Comparison of ENCODE assay signal across 12 mouse cellular contexts in the genomic region with DNA sequence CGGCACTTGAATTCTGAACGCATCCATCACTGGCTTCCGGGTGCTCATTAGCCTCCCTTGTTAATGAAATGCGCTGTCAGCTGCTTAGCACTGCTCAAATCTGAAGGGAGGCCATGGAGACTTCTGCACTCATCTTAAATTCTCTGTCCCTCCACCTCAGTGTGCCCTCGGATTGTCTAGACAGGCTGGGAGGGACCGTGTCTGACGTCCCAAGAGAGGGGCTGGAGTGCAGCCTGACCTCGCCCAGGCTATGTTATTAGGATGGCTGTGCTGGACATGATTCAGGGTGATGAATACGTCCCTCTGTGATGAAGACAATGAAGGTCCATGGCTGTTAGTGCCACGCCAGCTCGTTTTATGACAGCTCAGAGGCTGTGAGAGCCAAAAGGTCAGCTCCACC.
DNase-seq lines count a peak whose midpoint lies in the region; ATAC-seq and TF ChIP-seq lines count a peak whose summit lies in the region.
"Had no signal": no experiment of that assay in that cellular context is flagged by ENCODE, and none has a peak within 500 bp of the region (broad histone marks: within the 10 kb centered on the region; RNA-seq: fewer than 3 reads in every experiment).

No protein-coding gene starts in this region.

- intact Hi-C loops in left cerebral cortex, adult 2 months (cut with DNase I), result no loop called here

- DNase-seq in frontal cortex, adult 2 months (ENCODE audit: extremely low spot score in 1 of 2, low spot score in 1 of 2), result no peak
- peak; percentile 30 for DNase-seq in adrenal gland, adult 8-10 months
- peak; percentile 18 for DNase-seq in embryo, embryonic 9.5 days (ENCODE audit: extremely low spot score)
- peak; percentile 21 for DNase-seq in midbrain, embryonic 14.5 days
- DNase-seq in kidney, adult 18-20 months, result no peak
- DNase-seq in left cerebral cortex, adult 2 months (ENCODE audit: extremely low spot score in 1 of 2, low spot score in 2 of 2), result no peak
- DNase-seq: layer of hippocampus, adult 9-11 months had no signal

- no peak overlapping the region; the same call in 1 of the 2 replicates for H3K27ac ChIP-seq in midbrain, embryonic 14.5 days (replicated peaks; ENCODE audit: low read depth, low read length)
- H3K27ac ChIP-seq in kidney, embryonic 14.5 days (ENCODE audit: low read depth, low read length), result no peak overlapping the region
- no peak overlapping the region for H3K27ac ChIP-seq in left cerebral cortex, adult 2 months

- ATAC-seq in frontal cortex, adult (ENCODE audit: low TSS enrichment), result peak; percentile 42
- ATAC-seq in midbrain, embryonic 14.5 days (ENCODE audit: low FRiP score, low TSS enrichment), result no peak
- no peak for ATAC-seq in kidney, embryonic 14.5 days (ENCODE audit: low FRiP score, low TSS enrichment)
- ATAC-seq: inflammation-experienced regulatory T-cells, adult 6 months had no signal

- H3K9me3 ChIP-seq in midbrain, embryonic 14.5 days (ENCODE audit: control insufficient read depth, low read length), result no peaks in the 10 kb centered on the region
- H3K9me3 ChIP-seq in kidney, embryonic 14.5 days (ENCODE audit: control insufficient read depth, low read length), result no peaks in the 10 kb centered on the region
- H3K9me3 ChIP-seq: heart, embryonic 10.5 days had no signal

- WGBS in midbrain, embryonic 14.5 days, result 38% methylated on average over 11 of the region's 11 CpGs
- 54% methylated on average over 11 of the region's 11 CpGs for WGBS in kidney, embryonic 14.5 days

- no peaks in the 10 kb centered on the region for H3K27me3 ChIP-seq in midbrain, embryonic 14.5 days (ENCODE audit: control insufficient read depth, insufficient read depth, low read length)
- H3K27me3 ChIP-seq in kidney, embryonic 14.5 days (ENCODE audit: control insufficient read depth, insufficient read depth, low read length), result no peaks in the 10 kb centered on the region

- H3K4me2 ChIP-seq in midbrain, embryonic 14.5 days (ENCODE audit: low read length), result no peak overlapping the region
- H3K4me2 ChIP-seq in kidney, embryonic 14.5 days (replicated peaks; ENCODE audit: low read depth, low read length), result no peak overlapping the region
- H3K4me2 ChIP-seq: liver, embryonic 11.5 days had no signal

- H3K9ac ChIP-seq in midbrain, embryonic 14.5 days (replicated peaks; ENCODE audit: low read length), result no peak overlapping the region
- H3K9ac ChIP-seq in kidney, embryonic 14.5 days (ENCODE audit: low read depth, low read length), result no peak overlapping the region

- no peak for TF ChIP-seq CTCF in left cerebral cortex, adult 2 months (IDR thresholded peaks at IDR 0.05)

- no peak overlapping the region for H3K4me3 ChIP-seq in midbrain, embryonic 14.5 days (replicated peaks; ENCODE audit: low read depth, low read length)
- H3K4me3 ChIP-seq in kidney, embryonic 14.5 days (ENCODE audit: low read length), result no peak overlapping the region
- no peak overlapping the region for H3K4me3 ChIP-seq in left cerebral cortex, adult 2 months
- H3K4me3 ChIP-seq: heart, embryonic 10.5 days had no signal

- no peaks in the 10 kb centered on the region for H3K4me1 ChIP-seq in midbrain, embryonic 14.5 days (ENCODE audit: control insufficient read depth, insufficient read depth, low read length)
- H3K4me1 ChIP-seq in kidney, embryonic 14.5 days (ENCODE audit: control insufficient read depth, insufficient read depth, low read length), result peaks cover 11% of the 10 kb centered on the region

- H3K36me3 ChIP-seq in midbrain, embryonic 14.5 days (ENCODE audit: control insufficient read depth, insufficient read depth, low read length), result peaks cover 42% of the 10 kb centered on the region
- H3K36me3 ChIP-seq in kidney, embryonic 14.5 days (ENCODE audit: control insufficient read depth, insufficient read depth, low read length), result peaks cover 4% of the 10 kb centered on the region; the same call in 1 of the 2 replicates

Comparison
In these comparisons a context has a peak if more than half of its experiments do, and no peak if none do; other contexts are left out.
1. DNase-seq: peak in adrenal gland, adult 8-10 months (single experiment), embryo, embryonic 9.5 days (single experiment) and midbrain, embryonic 14.5 days (single experiment); none in frontal cortex, adult 2 months (0 of 2), kidney, adult 18-20 months (single experiment) and left cerebral cortex, adult 2 months (0 of 2).